Mouse (Mus musculus) brain, embryonic 14.5 days (tissue): ENCODE measurements around the gene Abcg8.

Experiments used
- CTCF ChIP-seq: fragments of 200-500 bp; IDR thresholded peaks from 2 replicates; pipeline ENCODE4 v1.5.1; 2012; ENCODE audit warnings: inconsistent platforms, mild to moderate bottlenecking, moderate library complexity, borderline replicate concordance; ENCODE audit not compliant: insufficient read depth, insufficient read length; ENCODE audit errors: extremely low read depth
- POLR2A ChIP-seq: fragments of 200-500 bp; IDR thresholded peaks from 2 replicates; pipeline ENCODE4 v1.6.1; 2012; ENCODE audit warnings: mild to moderate bottlenecking, inconsistent platforms, borderline replicate concordance; ENCODE audit not compliant: poor library complexity, insufficient read depth, insufficient read length, severe bottlenecking; ENCODE audit errors: extremely low read depth

DNA sequence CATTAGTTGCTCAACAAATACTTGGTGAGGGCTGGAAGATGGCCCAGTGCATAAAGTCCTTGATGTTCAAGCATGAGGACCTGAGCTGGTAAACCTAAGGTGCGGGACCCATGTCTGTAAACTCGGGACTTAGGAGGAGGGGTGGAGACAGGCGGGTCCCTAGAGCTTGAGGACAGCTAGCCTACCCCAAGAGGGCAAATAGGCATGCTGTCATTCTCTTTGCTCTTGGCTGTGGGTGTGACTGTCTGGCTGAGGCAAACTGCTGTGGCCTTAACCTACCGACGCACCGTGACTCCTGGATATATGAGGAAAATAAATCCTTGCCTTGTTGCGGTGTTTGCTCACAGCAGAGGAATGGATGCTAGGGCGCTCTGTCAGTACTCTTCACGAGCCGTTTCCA, 48.4 kb upstream of the Abcg8 start:
- TF ChIP-seq POLR2A (no peak), CTCF (no peak)
